Mouse (Mus musculus): ENCODE measurements around the gene Amph. TPM values are rescaled to one million over a fixed set of nuclear protein-coding genes. Genes with fewer than 3 reads are reported as not detected.

Gene Amph
- total and polyA plus RNA-seq, 2 experiments from 2014 or later: 63.8 to 110 TPM

DNA sequence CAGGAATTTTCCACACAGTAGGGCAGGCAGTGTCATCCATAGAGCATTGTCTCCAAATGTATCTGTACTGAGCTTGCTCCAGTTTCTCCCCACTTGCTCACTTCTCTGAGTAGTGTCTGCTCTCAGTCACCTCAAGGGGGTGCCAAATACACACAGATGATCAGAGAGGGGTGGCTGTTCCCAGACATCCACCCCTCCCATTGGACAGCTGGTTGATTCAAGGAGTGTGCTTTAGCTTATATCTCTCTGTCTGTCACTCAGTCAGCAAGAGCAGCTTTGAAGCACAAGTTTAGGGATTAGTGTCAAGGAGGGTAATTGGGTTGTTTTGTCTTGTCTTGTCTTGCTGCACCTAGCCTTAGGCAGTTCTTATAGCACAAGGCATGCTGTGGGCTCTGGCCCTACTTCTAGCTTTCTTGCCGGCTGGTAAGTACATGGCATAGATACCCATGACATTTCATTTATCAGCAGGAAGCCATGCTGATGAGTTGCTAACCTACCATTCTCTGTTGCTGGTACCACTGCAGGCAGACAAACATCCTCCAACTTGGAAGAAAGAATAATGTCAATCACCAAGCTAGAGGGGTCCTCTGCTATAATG is 229.8 kb downstream of the Amph start:
- no peaks in the 10 kb centered on the region for H3K4me1 ChIP-seq (ENCODE audit: insufficient read depth, low read length)
- no peak overlapping the region for H3K4me3 ChIP-seq (ENCODE audit: low read depth, low read length)
- H3K4me2 ChIP-seq (ENCODE audit: low read depth, low read length, poor library complexity, severe bottlenecking): no peak overlapping the region
- peak; percentile 79 for TF ChIP-seq CTCF (IDR thresholded peaks at IDR 0.05)
- H3K9me3 ChIP-seq (ENCODE audit: low read length): no peaks in the 10 kb centered on the region
- ATAC-seq (ENCODE audit: low FRiP score) (peak; percentile 85), DNase-seq (ENCODE audit: low spot score) (peak; percentile 85)
- no peaks in the 10 kb centered on the region for H3K36me3 ChIP-seq (ENCODE audit: insufficient read depth, low read length)
- no peaks in the 10 kb centered on the region for H3K27me3 ChIP-seq (ENCODE audit: insufficient read depth, low read length)
- 42% methylated on average over 1 of the region's 1 CpGs for WGBS
- no peak overlapping the region for H3K9ac ChIP-seq (replicated peaks; ENCODE audit: low read length, poor library complexity, severe bottlenecking)
- H3K27ac ChIP-seq (ENCODE audit: low read depth, low read length): no peak overlapping the region

DNA sequence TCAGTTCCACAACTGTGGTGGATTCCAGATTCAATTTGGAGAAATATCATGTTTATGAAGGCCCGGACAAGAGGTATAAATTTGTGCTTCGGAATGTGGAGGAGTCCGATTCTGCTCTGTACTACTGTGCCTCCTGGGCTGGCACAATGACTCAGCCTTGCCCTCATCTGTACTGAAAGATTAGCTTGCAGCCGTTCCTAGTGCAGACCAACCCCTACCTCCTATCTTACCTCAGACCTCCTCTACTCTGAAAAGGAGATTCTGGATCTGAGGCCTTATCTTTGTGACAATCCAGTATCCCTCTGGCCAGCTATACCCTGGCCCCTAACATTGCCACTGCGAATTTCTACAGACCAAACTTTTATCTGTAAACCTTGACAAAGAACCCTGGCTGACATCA is 230.3 kb downstream of the Amph start:
- ATAC-seq (ENCODE audit: low FRiP score) (no peak), DNase-seq (ENCODE audit: low spot score) (no peak)
- Histone ChIP-seq H3K9me3 (ENCODE audit: low read length) (no peaks in the 10 kb centered on the region), H3K4me3 (ENCODE audit: low read depth, low read length) (no peak overlapping the region), H3K9ac (replicated peaks; ENCODE audit: low read length, poor library complexity, severe bottlenecking) (no peak overlapping the region), H3K4me1 (ENCODE audit: insufficient read depth, low read length) (no peaks in the 10 kb centered on the region), H3K36me3 (ENCODE audit: insufficient read depth, low read length) (no peaks in the 10 kb centered on the region), H3K4me2 (ENCODE audit: low read depth, low read length, poor library complexity, severe bottlenecking) (no peak overlapping the region), H3K27me3 (ENCODE audit: insufficient read depth, low read length) (no peaks in the 10 kb centered on the region), H3K27ac (ENCODE audit: low read depth, low read length) (no peak overlapping the region)
- WGBS: 91% methylated on average over 5 of the region's 5 CpGs
- no peak for TF ChIP-seq CTCF (IDR thresholded peaks at IDR 0.05)

- Histone ChIP-seq H3K36me3 (ENCODE audit: insufficient read depth, low read length) (no peaks in the 10 kb centered on the region), H3K27me3 (ENCODE audit: insufficient read depth, low read length) (no peaks in the 10 kb centered on the region), H3K4me2 (ENCODE audit: low read depth, low read length, poor library complexity, severe bottlenecking) (no peak overlapping the region), H3K9ac (replicated peaks; ENCODE audit: low read length, poor library complexity, severe bottlenecking) (no peak overlapping the region), H3K4me3 (ENCODE audit: low read depth, low read length) (no peak overlapping the region), H3K9me3 (ENCODE audit: low read length) (no peaks in the 10 kb centered on the region), H3K4me1 (ENCODE audit: insufficient read depth, low read length) (no peaks in the 10 kb centered on the region), H3K27ac (ENCODE audit: low read depth, low read length) (no peak overlapping the region)
- no peak for ATAC-seq (ENCODE audit: low FRiP score)
- WGBS: 79% methylated on average over 8 of the region's 8 CpGs
- no peak for DNase-seq (ENCODE audit: low spot score)
- TF ChIP-seq CTCF (IDR thresholded peaks at IDR 0.05): no peak
Observed at GRCm38 (mm10) chr13:19182259-19182658, 234.3 kb downstream of the Amph start.

- no peak overlapping the region for H3K4me2 ChIP-seq (ENCODE audit: low read depth, low read length, poor library complexity, severe bottlenecking)
- H3K4me1 ChIP-seq (ENCODE audit: insufficient read depth, low read length): no peaks in the 10 kb centered on the region
- no peaks in the 10 kb centered on the region for H3K36me3 ChIP-seq (ENCODE audit: insufficient read depth, low read length)
- 85% methylated on average over 6 of the region's 6 CpGs for WGBS
- no peak overlapping the region for H3K4me3 ChIP-seq (ENCODE audit: low read depth, low read length)
- no peak overlapping the region for H3K27ac ChIP-seq (ENCODE audit: low read depth, low read length)
- no peak for TF ChIP-seq CTCF (IDR thresholded peaks at IDR 0.05)
- H3K27me3 ChIP-seq (ENCODE audit: insufficient read depth, low read length): no peaks in the 10 kb centered on the region
- no peaks in the 10 kb centered on the region for H3K9me3 ChIP-seq (ENCODE audit: low read length)
- ATAC-seq (ENCODE audit: low FRiP score): no peak
- no peak overlapping the region for H3K9ac ChIP-seq (replicated peaks; ENCODE audit: low read length, poor library complexity, severe bottlenecking)
- DNase-seq (ENCODE audit: low spot score): no peak
Observed at GRCm38 (mm10) chr13:19190052-19190451, 242.0 kb downstream of the Amph start.

- Histone ChIP-seq H3K4me3 (ENCODE audit: low read depth, low read length) (no peak overlapping the region), H3K27me3 (ENCODE audit: insufficient read depth, low read length) (no peaks in the 10 kb centered on the region), H3K36me3 (ENCODE audit: insufficient read depth, low read length) (no peaks in the 10 kb centered on the region), H3K9ac (replicated peaks; ENCODE audit: low read length, poor library complexity, severe bottlenecking) (no peak overlapping the region), H3K9me3 (ENCODE audit: low read length) (no peaks in the 10 kb centered on the region), H3K4me2 (ENCODE audit: low read depth, low read length, poor library complexity, severe bottlenecking) (no peak overlapping the region), H3K27ac (ENCODE audit: low read depth, low read length) (no peak overlapping the region), H3K4me1 (ENCODE audit: insufficient read depth, low read length) (no peaks in the 10 kb centered on the region)
- 88% methylated on average over 4 of the region's 4 CpGs for WGBS
- DNase-seq (ENCODE audit: low spot score) (no peak), ATAC-seq (ENCODE audit: low FRiP score) (no peak)
- no peak for TF ChIP-seq CTCF (IDR thresholded peaks at IDR 0.05)
Observed at GRCm38 (mm10) chr13:19194803-19195202, 246.8 kb downstream of the Amph start.

GRCm38 (mm10) chr13:19195456-19195855 is 247.5 kb downstream of the Amph start:
- Histone ChIP-seq H3K4me1 (ENCODE audit: insufficient read depth, low read length) (no peaks in the 10 kb centered on the region), H3K4me2 (ENCODE audit: low read depth, low read length, poor library complexity, severe bottlenecking) (no peak overlapping the region), H3K36me3 (ENCODE audit: insufficient read depth, low read length) (no peaks in the 10 kb centered on the region), H3K9ac (replicated peaks; ENCODE audit: low read length, poor library complexity, severe bottlenecking) (no peak overlapping the region), H3K27ac (ENCODE audit: low read depth, low read length) (no peak overlapping the region), H3K4me3 (ENCODE audit: low read depth, low read length) (no peak overlapping the region), H3K27me3 (ENCODE audit: insufficient read depth, low read length) (no peaks in the 10 kb centered on the region), H3K9me3 (ENCODE audit: low read length) (no peaks in the 10 kb centered on the region)
- DNase-seq (ENCODE audit: low spot score) (no peak), ATAC-seq (ENCODE audit: low FRiP score) (no peak)
- no peak for TF ChIP-seq CTCF (IDR thresholded peaks at IDR 0.05)
- WGBS: 73% methylated on average over 1 of the region's 1 CpGs

Other genes starting within 250 kb of the Amph start
- gene Vps41, start 230.9 kb upstream of the Amph start, total RNA-seq (2014; rRNA removed): 102 and 110 TPM in 2 replicates
- gene Vps41, start 230.9 kb upstream of the Amph start, polyA plus RNA-seq (2015; fragmentation: Nextera tagmentation; extraction: Ambion mirVana): 95.5 and 98.4 TPM in 2 replicates

Measured in midbrain, postnatal 0 days (tissue).